Mouse (Mus musculus) heart, postnatal 0 days (tissue): ENCODE measurements around the gene Maml3.

ENCODE experiments used
- CTCF ChIP-seq: IDR thresholded peaks from 2 replicates; pipeline ENCODE4 v1.5.1; 2016; ENCODE audit warnings: antibody characterized with exemption, control low read depth, low read depth
- EP300 ChIP-seq: IDR thresholded peaks from 2 replicates; pipeline ENCODE4 v1.6.1; 2016; ENCODE audit warnings: antibody characterized with exemption, low read depth

DNA sequence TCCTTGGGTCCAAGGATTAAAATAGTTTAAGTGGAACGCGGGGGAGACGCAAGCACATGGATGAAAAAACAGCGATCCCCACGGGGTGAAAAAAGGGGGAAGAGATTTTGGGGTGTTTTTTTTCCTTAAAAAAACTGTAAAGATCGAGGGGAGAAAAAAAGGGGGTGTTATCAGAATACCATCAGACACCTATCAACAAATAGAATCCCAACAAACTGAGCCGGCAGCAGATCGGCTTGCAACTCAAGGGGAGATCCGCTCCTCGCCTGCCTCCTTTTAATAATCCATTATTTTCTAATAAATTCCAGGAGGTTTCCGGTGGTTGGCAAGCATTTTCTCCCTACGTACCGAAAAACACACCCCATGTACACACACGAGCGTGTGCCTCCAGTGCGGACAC, 668 bp downstream of the Maml3 start:
- TF ChIP-seq CTCF (no peak), EP300 (no peak)
